Mouse (Mus musculus): ENCODE results near the gene Olfr153.
"Not testable (repeated sequence)": the region's sequence is repeated elsewhere in the genome, so short reads cannot be mapped to it uniquely, and the experiment has no call there.

Olfr153 gene

GRCm38 (mm10) chr2:87531496-87531895 lies at the start of gene Olfr153:
Olfr153 (plus strand) TSS chr2:87531796.
- no peak for DNase-seq

GRCm38 (mm10) chr2:87482276-87482675 lies 49.3 kb upstream of the Olfr153 start:
- DNase-seq, result no peak

GRCm38 (mm10) chr2:87496993-87497392 lies 34.6 kb upstream of the Olfr153 start, which contains the start of gene Pramel7:
Pramel7 (minus strand) TSS chr2:87497093.
- not testable (repeated sequence) for DNase-seq

- no peak for DNase-seq
Observed at GRCm38 (mm10) chr2:87506265-87506664, 25.3 kb upstream of the Olfr153 start, which contains the start of gene Pramel6. Pramel6 (plus strand) TSS chr2:87506565.

GRCm38 (mm10) chr2:87515046-87515445 lies 16.6 kb upstream of the Olfr153 start:
- no peak for DNase-seq

GRCm38 (mm10) chr2:87515457-87516060 lies 16.0 kb upstream of the Olfr153 start:
- DNase-seq, result no peak

- DNase-seq, result no peak
Observed at GRCm38 (mm10) chr2:87516581-87516980, 15.0 kb upstream of the Olfr153 start.

- DNase-seq, result no peak
Observed at GRCm38 (mm10) chr2:87520651-87521050, 10.9 kb upstream of the Olfr153 start.

- DNase-seq, result not testable (repeated sequence)
Observed at GRCm38 (mm10) chr2:87525899-87526616, 5.5 kb upstream of the Olfr153 start.

GRCm38 (mm10) chr2:87534826-87535225 lies 3.2 kb downstream of the Olfr153 start:
- DNase-seq, result no peak

- DNase-seq, result no peak
Observed at GRCm38 (mm10) chr2:87545442-87545841, 13.8 kb downstream of the Olfr153 start, which contains the start of gene Olfr1128. Olfr1128 (minus strand) TSS chr2:87545542.

GRCm38 (mm10) chr2:87573602-87574001 lies 42.0 kb downstream of the Olfr153 start, which contains the start of gene Olfr1129:
Olfr1129 (plus strand) TSS chr2:87573902.
- DNase-seq, result not testable (repeated sequence)

Measured in B cell, adult 2 months (primary cell).